Mouse (Mus musculus): ENCODE data around the gene Setdb1.

GRCm38 (mm10) chr3:95283589-95283941 is 73.4 kb downstream of the Setdb1 start:
- TF ChIP-seq USF1 (IDR thresholded peaks at IDR 0.05; ENCODE audit: low read depth) (no peak), MAX (IDR thresholded peaks at IDR 0.05; ENCODE audit: low read depth) (no peak)

Data from myocyte (in vitro differentiated cells).